Mouse (Mus musculus) olfactory bulb, adult 2 months (tissue): Measurements from ENCODE around the gene Itgb5. TPM values are rescaled to one million over a fixed set of nuclear protein-coding genes. Genes with fewer than 3 reads are reported as not detected.

Source experiments
- H3K27ac ChIP-seq: fragments of 200-500 bp; 2 replicates; pipeline ENCODE4 v1.5.1; 2012; ENCODE audit warnings: low read depth, low read length; ENCODE audit not compliant: insufficient read depth
- H3K4me1 ChIP-seq: fragments of 200-500 bp; 2 replicates; pipeline ENCODE4 v1.6.1; 2012; ENCODE audit warnings: low read length; ENCODE audit not compliant: control insufficient read depth, insufficient read depth
- H3K4me3 ChIP-seq: fragments of 200-500 bp; 2 replicates; pipeline ENCODE4 v1.5.1; 2012; ENCODE audit warnings: mild to moderate bottlenecking, low read depth, low read length, moderate library complexity; ENCODE audit not compliant: insufficient read depth
- CTCF ChIP-seq: fragments of 200-500 bp; IDR thresholded peaks from 2 replicates; pipeline ENCODE4 v1.5.1; 2012; ENCODE audit warnings: low read depth, mild to moderate bottlenecking, low read length, moderate library complexity; ENCODE audit not compliant: insufficient read depth
- POLR2A ChIP-seq: fragments of 200-500 bp; IDR thresholded peaks from 2 replicates; pipeline ENCODE4 v1.6.1; 2012; ENCODE audit warnings: mild to moderate bottlenecking, low read depth, low read length, moderate library complexity; ENCODE audit not compliant: insufficient read depth
- WGBS: fragments of 180-500 bp; shearing (Covaris S2); methylation state at CpG from one replicate; pipeline ENCODE4 v1.1.7; 2018; 5-methylcytosine and 5-hydroxymethylcytosine counted together
- polyA plus RNA-seq: library from polyadenylated mRNA; stranded (reverse); fragments of >200 nt; gene quantifications from 2 replicates; pipeline ENCODE4 v1.2.4, GENCODE M21; 2012; ENCODE audit warnings: low replicate concordance; ENCODE audit not compliant: missing spikeins, insufficient read depth, insufficient read length

The Itgb5 gene
- polyA plus RNA-seq, 1 experiment: not detected

- TF ChIP-seq POLR2A (no peak), CTCF (no peak)
- Histone ChIP-seq H3K4me1 (no peaks in the 10 kb centered on the region), H3K27ac (no peak overlapping the region), H3K4me3 (no peak overlapping the region)
- 88% methylated on average over 9 of the region's 9 CpGs for WGBS
Measured at GRCm38 (mm10) chr16:33928788-33929462, 99.5 kb downstream of the Itgb5 start.

- TF ChIP-seq POLR2A (no peak), CTCF (no peak)
- Histone ChIP-seq H3K4me3 (no peak overlapping the region), H3K4me1 (peaks cover 4% of the 10 kb centered on the region; the same call in 1 of the 2 replicates), H3K27ac (no peak overlapping the region)
- 76% methylated on average over 6 of the region's 6 CpGs for WGBS
Measured at GRCm38 (mm10) chr16:33930785-33931184, 101.3 kb downstream of the Itgb5 start.

GRCm38 (mm10) chr16:33931682-33932081, 102.2 kb downstream of the Itgb5 start:
- no peak for TF ChIP-seq POLR2A
- TF ChIP-seq CTCF: no peak
- WGBS: 69% methylated on average over 2 of the region's 2 CpGs
- Histone ChIP-seq H3K4me3 (no peak overlapping the region), H3K27ac (no peak overlapping the region), H3K4me1 (peaks cover 4% of the 10 kb centered on the region; the same call in 1 of the 2 replicates)

GRCm38 (mm10) chr16:33932126-33932525, 102.7 kb downstream of the Itgb5 start:
- no peak overlapping the region for H3K27ac ChIP-seq
- 66% methylated on average over 5 of the region's 5 CpGs for WGBS

GRCm38 (mm10) chr16:33933411-33933810, 103.9 kb downstream of the Itgb5 start:
- WGBS: 95% methylated on average over 11 of the region's 11 CpGs
- H3K4me1 ChIP-seq: peaks cover 4% of the 10 kb centered on the region; the same call in 1 of the 2 replicates
- no peak overlapping the region for H3K4me3 ChIP-seq
- TF ChIP-seq CTCF (no peak), POLR2A (no peak)
- H3K27ac ChIP-seq: no peak overlapping the region

More at GRCm38 (mm10) chr16:33932126-33932525, 102.7 kb downstream of the Itgb5 start:
- TF ChIP-seq CTCF (no peak), POLR2A (no peak)
- H3K4me3 ChIP-seq: no peak overlapping the region
- peaks cover 4% of the 10 kb centered on the region; the same call in 1 of the 2 replicates for H3K4me1 ChIP-seq

GRCm38 (mm10) chr16:33934701-33935406, 105.4 kb downstream of the Itgb5 start:
- no peak for TF ChIP-seq CTCF
- TF ChIP-seq POLR2A: no peak
- WGBS: 53% methylated on average over 5 of the region's 5 CpGs
- no peak overlapping the region for H3K27ac ChIP-seq
- H3K4me1 ChIP-seq: peaks cover 7% of the 10 kb centered on the region; the same call in 1 of the 2 replicates
- H3K4me3 ChIP-seq: no peak overlapping the region

- H3K4me1 ChIP-seq: peaks cover 7% of the 10 kb centered on the region; the same call in 1 of the 2 replicates
- no peak for TF ChIP-seq POLR2A
- TF ChIP-seq CTCF: no peak
- no peak overlapping the region for H3K4me3 ChIP-seq
- 94% methylated on average over 6 of the region's 6 CpGs for WGBS
- H3K27ac ChIP-seq: no peak overlapping the region
Measured at GRCm38 (mm10) chr16:33935407-33935785, 105.9 kb downstream of the Itgb5 start.

- H3K4me3 ChIP-seq: no peak overlapping the region
Measured at GRCm38 (mm10) chr16:33936885-33937284, 107.4 kb downstream of the Itgb5 start.

GRCm38 (mm10) chr16:33937567-33937966, 108.1 kb downstream of the Itgb5 start:
- H3K27ac ChIP-seq: no peak overlapping the region
- H3K4me3 ChIP-seq: no peak overlapping the region
- TF ChIP-seq POLR2A: no peak
- no peak for TF ChIP-seq CTCF
- WGBS: 59% methylated on average over 8 of the region's 8 CpGs
- peaks cover 16% of the 10 kb centered on the region for H3K4me1 ChIP-seq

More at GRCm38 (mm10) chr16:33936885-33937284, 107.4 kb downstream of the Itgb5 start:
- peaks cover 16% of the 10 kb centered on the region for H3K4me1 ChIP-seq
- 88% methylated on average over 4 of the region's 4 CpGs for WGBS
- H3K27ac ChIP-seq: no peak overlapping the region
- no peak for TF ChIP-seq CTCF
- no peak for TF ChIP-seq POLR2A
